Mouse (Mus musculus) thymus, adult 2 months (tissue): ENCODE measurements at regions not wholly inside any gene's neighbourhood (a gene's known extent, or its start where the extent isn't known, plus 50 kb on each side); places are given as distances from the start of the nearest gene placed in this dataset.

Source experiments
- DNase-seq: peaks from one replicate; pipeline ENCODE4 v3.0.0; 2021
- H3K27ac ChIP-seq: fragments of 200-500 bp; 2 replicates; pipeline ENCODE4 v1.5.1; 2012; ENCODE audit warnings: low read length, control low read depth; ENCODE audit not compliant: control insufficient read depth, insufficient read depth
- H3K27me3 ChIP-seq: fragments of 200-500 bp; 2 replicates; pipeline ENCODE4 v1.6.1; 2012; ENCODE audit warnings: mild to moderate bottlenecking, low read length, moderate library complexity, mixed read lengths; ENCODE audit not compliant: control insufficient read depth, insufficient read depth
- H3K36me3 ChIP-seq: fragments of 200-500 bp; 2 replicates; pipeline ENCODE4 v1.6.1; 2012; ENCODE audit warnings: mild to moderate bottlenecking, low read length, moderate library complexity; ENCODE audit not compliant: control insufficient read depth, insufficient read depth
- H3K4me1 ChIP-seq: fragments of 200-500 bp; replicated peaks from 2 replicates; pipeline ENCODE4 v1.6.1; 2012; ENCODE audit warnings: low read length; ENCODE audit not compliant: control insufficient read depth, insufficient read depth
- H3K4me3 ChIP-seq: fragments of 200-500 bp; 2 replicates; pipeline ENCODE4 v1.5.1; 2012; ENCODE audit warnings: mild to moderate bottlenecking, low read length, control low read depth, moderate library complexity; ENCODE audit not compliant: control insufficient read depth, insufficient read depth
- CTCF ChIP-seq: fragments of 200-500 bp; IDR thresholded peaks from 2 replicates; pipeline ENCODE4 v1.5.1; 2012; ENCODE audit warnings: mild to moderate bottlenecking, control low read depth, low read length, moderate library complexity, borderline replicate concordance; ENCODE audit not compliant: control insufficient read depth, poor library complexity, insufficient read depth; ENCODE audit errors: extremely low read depth
- POLR2A ChIP-seq: fragments of 200-500 bp; IDR thresholded peaks from 2 replicates; pipeline ENCODE4 v1.6.1; 2012; ENCODE audit warnings: mild to moderate bottlenecking, low read length, control low read depth, moderate library complexity; ENCODE audit not compliant: control insufficient read depth, poor library complexity, insufficient read depth; ENCODE audit errors: extremely low read depth
- WGBS: fragments of 180-500 bp; shearing (Covaris S2); methylation state at CpG from one replicate; pipeline ENCODE4 v1.1.7; 2018; 5-methylcytosine and 5-hydroxymethylcytosine counted together

DNA sequence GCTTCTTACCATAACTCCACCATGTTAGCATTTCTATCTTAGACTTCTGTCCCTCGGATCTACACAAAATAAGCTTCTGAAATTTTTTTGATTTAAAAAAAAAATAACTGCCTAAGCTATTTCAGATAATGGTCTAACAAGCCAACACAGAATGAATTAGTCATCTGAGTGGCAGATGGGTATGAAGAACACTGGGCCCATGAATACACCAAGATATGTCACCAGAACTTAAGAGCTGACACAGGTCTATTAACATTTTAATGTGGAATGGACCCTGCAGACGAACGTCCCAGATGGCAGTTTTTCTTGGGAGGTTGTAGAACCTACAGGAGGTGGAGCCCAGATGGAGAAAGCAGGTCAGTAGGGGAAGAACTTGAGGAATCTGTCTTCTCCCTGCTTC lies 689.9 kb upstream of the Tmem132c start:
- H3K4me3 ChIP-seq: no peak overlapping the region
- H3K27me3 ChIP-seq: no peaks in the 10 kb centered on the region
- WGBS: 90% methylated on average over 3 of the region's 3 CpGs
- H3K36me3 ChIP-seq: no peaks in the 10 kb centered on the region
- TF ChIP-seq CTCF (no peak), POLR2A (no peak)
- H3K27ac ChIP-seq: no peak overlapping the region
- no peak for DNase-seq
- no peaks in the 10 kb centered on the region for H3K4me1 ChIP-seq

DNA sequence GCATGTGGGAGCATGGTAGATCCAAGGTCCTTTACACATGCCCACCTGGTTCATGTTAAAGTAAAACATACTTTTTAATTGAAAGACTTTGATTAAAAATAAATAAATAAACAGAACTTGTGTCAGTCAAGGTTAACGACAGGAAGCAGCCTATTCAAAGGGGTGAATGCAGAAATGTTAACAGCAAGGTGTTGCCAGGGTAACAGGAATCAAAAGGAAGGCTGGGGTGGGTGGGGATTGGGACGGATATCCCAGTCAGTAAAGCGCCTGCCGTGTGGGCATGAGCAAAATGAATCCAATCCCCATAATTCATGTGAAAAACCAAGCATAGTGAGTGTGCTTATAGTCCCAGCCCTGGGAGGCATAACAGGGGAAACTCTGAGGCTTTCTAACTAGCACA lies 682.6 kb upstream of the Tmem132c start:
- no peak overlapping the region for H3K27ac ChIP-seq
- H3K4me1 ChIP-seq: no peaks in the 10 kb centered on the region
- 57% methylated on average over 4 of the region's 4 CpGs for WGBS
- DNase-seq: no peak
- no peak overlapping the region for H3K4me3 ChIP-seq
- TF ChIP-seq CTCF (no peak), POLR2A (no peak)
- H3K27me3 ChIP-seq: no peaks in the 10 kb centered on the region
- no peaks in the 10 kb centered on the region for H3K36me3 ChIP-seq

DNA sequence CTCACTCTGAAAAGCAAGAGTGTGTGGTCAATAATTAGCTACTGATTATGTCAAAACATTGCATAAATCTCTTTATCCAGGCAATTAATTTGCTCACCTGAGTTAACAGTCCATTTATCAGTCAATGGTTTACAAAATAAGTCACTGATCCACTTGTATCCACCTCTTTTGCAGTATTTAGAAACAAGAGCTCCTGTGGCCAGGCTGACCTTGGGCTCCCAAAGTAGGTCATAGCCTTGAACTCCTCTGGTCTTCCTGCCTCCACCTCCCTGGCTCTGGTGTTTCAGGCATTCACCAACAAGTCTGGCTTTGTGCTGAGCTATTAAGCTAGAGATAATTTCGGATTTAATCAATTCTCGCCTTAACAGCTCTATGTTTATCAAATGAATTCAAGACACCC lies 675.8 kb upstream of the Tmem132c start:
- Histone ChIP-seq H3K27me3 (no peaks in the 10 kb centered on the region), H3K36me3 (no peaks in the 10 kb centered on the region), H3K27ac (no peak overlapping the region), H3K4me3 (no peak overlapping the region), H3K4me1 (no peaks in the 10 kb centered on the region)
- DNase-seq: no peak
- no peak for TF ChIP-seq POLR2A
- no peak for TF ChIP-seq CTCF
- 79% methylated on average over 2 of the region's 2 CpGs for WGBS

DNA sequence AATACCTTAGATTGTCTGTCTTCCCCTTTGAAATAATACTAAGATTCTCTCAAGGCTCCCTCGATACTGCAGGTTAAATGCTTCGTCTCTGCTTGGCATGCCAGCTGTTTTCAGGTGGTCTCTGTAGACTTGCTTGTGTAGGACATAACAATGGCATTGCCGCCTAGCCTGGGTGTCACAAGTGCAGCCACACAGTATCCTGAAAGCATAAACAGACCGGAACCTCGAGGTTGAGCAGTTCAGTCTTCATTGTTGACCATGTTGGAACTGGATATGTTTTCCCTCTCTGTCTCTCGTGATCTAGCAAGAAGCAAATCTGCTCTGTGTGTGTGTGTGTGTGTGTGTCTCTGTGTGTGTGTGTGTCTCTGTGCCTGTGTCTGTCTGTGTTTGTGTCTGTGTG lies 675.4 kb upstream of the Tmem132c start:
- no peaks in the 10 kb centered on the region for H3K27me3 ChIP-seq
- H3K4me3 ChIP-seq: no peak overlapping the region
- WGBS: 80% methylated on average over 6 of the region's 6 CpGs
- TF ChIP-seq CTCF: no peak
- TF ChIP-seq POLR2A: no peak
- no peaks in the 10 kb centered on the region for H3K36me3 ChIP-seq
- H3K27ac ChIP-seq: no peak overlapping the region
- no peak for DNase-seq
- H3K4me1 ChIP-seq: no peaks in the 10 kb centered on the region

DNA sequence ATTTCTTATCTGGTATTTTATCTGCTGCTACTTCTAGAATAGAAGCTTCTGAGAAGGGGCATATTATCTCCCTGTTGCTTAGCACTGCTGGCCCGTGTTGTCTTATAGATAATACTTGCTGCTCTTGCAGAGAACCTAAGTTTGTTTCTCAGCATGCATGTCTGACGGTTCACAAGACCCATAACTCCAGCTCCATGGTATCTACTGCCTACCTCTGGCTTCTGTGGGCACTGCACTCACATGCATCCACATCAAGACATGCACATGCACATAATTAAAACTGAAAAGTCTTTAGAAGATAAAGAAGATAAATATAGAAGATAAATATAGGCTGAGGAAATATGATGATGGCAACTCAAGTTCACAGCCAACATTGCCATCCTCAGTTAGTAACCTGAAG lies 667.8 kb upstream of the Tmem132c start:
- no peak overlapping the region for H3K27ac ChIP-seq
- no peaks in the 10 kb centered on the region for H3K27me3 ChIP-seq
- no peaks in the 10 kb centered on the region for H3K36me3 ChIP-seq
- no peak overlapping the region for H3K4me3 ChIP-seq
- TF ChIP-seq CTCF (no peak), POLR2A (no peak)
- H3K4me1 ChIP-seq: no peaks in the 10 kb centered on the region
- DNase-seq: no peak
- 71% methylated on average over 2 of the region's 2 CpGs for WGBS

DNA sequence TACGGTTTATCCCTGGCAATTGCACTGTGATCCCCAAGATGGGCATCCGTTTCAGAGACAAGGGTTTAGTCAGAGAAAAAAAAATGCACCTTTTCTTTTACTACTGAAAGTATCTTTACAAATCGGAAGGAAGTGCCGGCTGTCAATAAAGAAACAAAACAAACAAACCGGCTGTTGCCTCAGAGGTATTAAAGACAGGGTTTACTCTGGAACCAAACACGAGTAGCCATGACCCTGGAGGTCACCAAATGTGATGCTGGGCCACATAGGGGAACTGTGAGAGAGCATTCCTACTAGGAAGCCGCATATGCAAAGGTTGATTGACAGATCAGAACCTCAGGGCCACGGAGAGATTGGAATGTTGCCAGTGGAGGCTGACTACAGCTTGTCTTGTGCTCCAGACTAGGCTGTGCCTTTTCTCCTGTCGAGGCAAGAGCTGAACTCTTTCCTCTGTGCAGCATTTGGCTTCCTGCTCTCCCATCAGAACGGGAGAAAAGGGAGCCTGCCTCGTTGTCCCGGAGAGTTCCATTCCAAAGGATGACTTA lies 643.8 kb upstream of the Tmem132c start:
- H3K4me1 ChIP-seq: no peaks in the 10 kb centered on the region
- no peak overlapping the region for H3K27ac ChIP-seq
- H3K4me3 ChIP-seq: no peak overlapping the region
- H3K36me3 ChIP-seq: no peaks in the 10 kb centered on the region
- TF ChIP-seq POLR2A (no peak), CTCF (no peak)
- no peaks in the 10 kb centered on the region for H3K27me3 ChIP-seq
- no peak for DNase-seq
- WGBS: 76% methylated on average over 12 of the region's 12 CpGs

DNA sequence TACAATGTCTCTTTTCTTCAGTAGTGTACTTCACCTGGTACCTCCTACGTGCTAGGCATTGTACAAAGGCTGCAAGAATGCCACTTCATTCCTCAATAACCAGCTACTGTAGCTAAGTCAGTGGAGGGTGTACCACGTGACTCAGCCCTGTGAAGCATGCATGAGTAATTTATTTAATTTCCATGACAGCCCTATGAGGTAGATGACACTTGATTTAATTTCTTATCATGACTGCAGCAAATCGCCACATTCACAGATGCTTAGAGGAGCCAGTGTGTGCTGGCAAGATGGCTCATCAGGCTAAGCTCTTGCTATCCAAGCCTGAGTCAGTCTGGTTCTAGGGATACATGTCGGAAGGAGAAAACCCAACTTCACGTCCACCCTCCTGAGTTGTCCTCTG lies 642.0 kb upstream of the Tmem132c start:
- H3K4me1 ChIP-seq: no peaks in the 10 kb centered on the region
- H3K4me3 ChIP-seq: no peak overlapping the region
- TF ChIP-seq CTCF (no peak), POLR2A (no peak)
- no peak overlapping the region for H3K27ac ChIP-seq
- 88% methylated on average over 5 of the region's 5 CpGs for WGBS
- no peak for DNase-seq
- no peaks in the 10 kb centered on the region for H3K36me3 ChIP-seq
- no peaks in the 10 kb centered on the region for H3K27me3 ChIP-seq
